Mouse (Mus musculus): ENCODE results near the gene Ap1b1.

- TF ChIP-seq CTCF (IDR thresholded peaks at IDR 0.05; ENCODE audit: borderline replicate concordance, insufficient read depth, low read length) (no peak), POLR2A (IDR thresholded peaks at IDR 0.05; ENCODE audit: low read depth, low read length) (no peak)
These were observed 37.8 kb upstream of the Ap1b1 start for GRCm38 (mm10) chr11:4948792-4949191.

All from embryonic fibroblast, embryonic 13.5 days (primary cell).